Mouse (Mus musculus): ENCODE data around the gene Uap1.
"Not testable (repeated sequence)": the region's sequence is repeated elsewhere in the genome, so short reads cannot be mapped to it uniquely, and the experiment has no call there.

The Uap1 gene

GRCm38 (mm10) chr1:170110516-170111332, 64.0 kb downstream of the Uap1 start, which contains the start of gene Ddr2:
Ddr2 (minus strand) TSS chr1:170110762.
- DNase-seq: peak; percentile 47

DNA sequence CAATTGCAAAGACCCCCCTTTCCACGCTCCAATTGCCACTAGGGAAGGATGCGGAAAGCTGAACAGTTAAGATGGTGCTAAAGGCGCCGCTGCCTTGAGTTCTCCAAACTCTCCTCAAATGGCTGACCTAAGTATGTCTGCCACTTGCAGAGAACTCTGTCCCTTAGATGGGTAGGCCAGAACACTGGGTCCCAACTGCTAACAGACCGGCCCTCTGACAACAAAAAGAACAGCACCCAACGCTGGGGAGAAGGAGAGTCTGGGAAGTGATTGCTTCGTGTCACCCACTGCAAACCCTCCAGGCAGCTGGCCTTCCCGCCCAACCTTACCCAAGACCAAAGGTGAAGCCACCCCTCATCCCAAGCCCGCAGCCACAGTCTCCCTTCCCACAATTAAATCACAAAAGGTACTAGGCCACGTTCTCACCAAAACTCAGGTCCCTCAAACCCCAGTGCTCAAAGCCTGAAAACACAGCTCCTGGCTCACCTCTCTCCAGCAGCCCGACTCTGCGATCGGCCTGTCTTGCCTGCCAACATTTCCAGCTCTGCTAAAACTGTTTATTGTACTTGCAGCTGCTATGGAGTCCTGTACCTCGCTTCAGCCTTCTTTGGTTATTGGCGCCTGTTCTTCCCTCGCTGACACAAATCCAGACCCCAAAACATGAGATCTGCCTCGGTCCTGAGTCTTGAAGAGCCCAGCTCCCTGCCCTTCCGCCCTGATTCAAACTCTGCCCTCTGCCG, 64.8 kb downstream of the Uap1 start:
- no peak for DNase-seq

DNA sequence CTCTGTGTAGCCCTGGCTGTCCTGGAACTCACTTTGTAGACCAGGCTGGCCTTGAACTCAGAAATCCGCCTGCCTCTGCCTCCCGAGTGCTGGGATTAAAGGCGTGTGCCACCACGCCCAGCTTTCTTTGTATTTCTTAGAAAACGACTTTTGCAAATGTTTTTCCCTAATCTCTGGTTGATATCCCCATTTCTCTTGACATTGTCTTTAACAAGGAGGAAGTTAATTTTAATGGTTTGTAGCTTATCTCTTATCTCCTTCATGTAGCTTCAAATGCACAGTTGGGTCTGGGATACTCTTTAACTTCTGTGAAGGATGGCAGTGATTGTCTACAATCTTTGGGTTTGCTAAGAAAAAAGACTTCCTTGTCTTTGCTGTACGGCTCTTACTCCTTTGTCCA, 71.9 kb downstream of the Uap1 start:
- not testable (repeated sequence) for DNase-seq

Data from liver (tissue).